Mouse (Mus musculus) heart, postnatal 0 days (tissue): ENCODE results near the gene S100b. TPM values are rescaled to one million over a fixed set of nuclear protein-coding genes. Genes with fewer than 3 reads are reported as not detected.

ENCODE experiments used
- ATAC-seq: fragments of 200-750 bp; cut with Nextera tagmentation; 2 replicates; pipeline ENCODE4 v1.8.0; 2017; ENCODE audit warnings: low read depth, moderate number of reproducible peaks, moderate library complexity; ENCODE audit not compliant: insufficient read depth
- DNase-seq: peaks from one replicate; pipeline ENCODE4 v3.0.0-alpha.2; 2016; ENCODE audit warnings: low spot score
- H3K27ac ChIP-seq: fragments of 300-500 bp; sonication (generic); 2 replicates; pipeline ENCODE4 v1.5.1; 2014; ENCODE audit warnings: low read depth, mild to moderate bottlenecking
- H3K27me3 ChIP-seq: fragments of 300-500 bp; sonication (generic); 2 replicates; pipeline ENCODE4 v1.6.1; 2014; ENCODE audit warnings: low read length, mixed read lengths; ENCODE audit not compliant: control insufficient read depth, insufficient read depth
- H3K36me3 ChIP-seq: fragments of 300-500 bp; sonication (generic); replicated peaks from 2 replicates; pipeline ENCODE4 v1.6.1; 2014; ENCODE audit warnings: low read length, mixed read lengths; ENCODE audit not compliant: control insufficient read depth, insufficient read depth
- H3K4me1 ChIP-seq: fragments of 300-500 bp; sonication (generic); 2 replicates; pipeline ENCODE4 v1.6.1; 2014; ENCODE audit warnings: antibody characterized with exemption; ENCODE audit not compliant: control insufficient read depth, insufficient read depth
- H3K4me2 ChIP-seq: fragments of 300-500 bp; sonication (generic); 2 replicates; pipeline ENCODE4 v1.6.1; 2014; ENCODE audit warnings: low read depth, mild to moderate bottlenecking, low read length, moderate library complexity
- H3K4me3 ChIP-seq: fragments of 300-500 bp; sonication (generic); 2 replicates; pipeline ENCODE4 v1.5.1; 2014; ENCODE audit warnings: low read depth, low read length
- H3K9ac ChIP-seq: fragments of 300-500 bp; sonication (generic); replicated peaks from 2 replicates; pipeline ENCODE4 v1.6.1; 2014; ENCODE audit warnings: low read depth, low read length, mixed read lengths
- H3K9me3 ChIP-seq: fragments of 300-500 bp; sonication (generic); replicated peaks from 2 replicates; pipeline ENCODE4 v1.6.1; 2016; ENCODE audit warnings: low read length; ENCODE audit not compliant: control insufficient read depth
- CTCF ChIP-seq: IDR thresholded peaks from 2 replicates; pipeline ENCODE4 v1.5.1; 2016; ENCODE audit warnings: antibody characterized with exemption, control low read depth, low read depth
- EP300 ChIP-seq: IDR thresholded peaks from 2 replicates; pipeline ENCODE4 v1.6.1; 2016; ENCODE audit warnings: antibody characterized with exemption, low read depth
- WGBS: fragments of 180-500 bp; shearing (Covaris S2); extraction: QIAGEN DNeasy Blood & Tissue Kit; methylation state at CpG from one replicate; pipeline ENCODE4 v1.1.7; 2014; 5-methylcytosine and 5-hydroxymethylcytosine counted together
- polyA plus RNA-seq: library from polyadenylated mRNA; unstranded; fragments of >200 nt; fragmentation: Nextera tagmentation; extraction: Ambion mirVana; gene quantifications from 2 replicates; pipeline ENCODE4 v1.2.1, GENCODE M21; 2015
- total RNA-seq: library from RNA; depleted of rRNA; stranded (reverse); fragments of >200 nt; gene quantifications from 2 replicates; pipeline ENCODE4 v1.2.3, GENCODE M21; 2014; ENCODE audit warnings: low replicate concordance

The S100b gene
- total and polyA plus RNA-seq, 2 experiments from 2014 or later = 0.70 TPM; not detected in 1

- Histone ChIP-seq H3K9me3 (no peaks in the 10 kb centered on the region), H3K27me3 (no peaks in the 10 kb centered on the region), H3K4me3 (no peak overlapping the region), H3K4me1 (peaks cover 13% of the 10 kb centered on the region; the same call in 1 of the 2 replicates), H3K9ac (no peak overlapping the region), H3K27ac (no peak overlapping the region), H3K36me3 (no peaks in the 10 kb centered on the region), H3K4me2 (no peak overlapping the region)
- no peak for DNase-seq
- no peak for TF ChIP-seq CTCF
- no peak for TF ChIP-seq EP300
- 94% methylated on average over 1 of the region's 1 CpGs for WGBS
- no peak for ATAC-seq
These were observed 574 bp upstream of the S100b start for GRCm38 (mm10) chr10:76253079-76253478.

- WGBS = 33% methylated on average over 6 of the region's 6 CpGs
- Histone ChIP-seq H3K9ac (no peak overlapping the region), H3K4me3 (no peak overlapping the region), H3K9me3 (no peaks in the 10 kb centered on the region), H3K4me2 (no peak overlapping the region), H3K27ac (0 out of 2 replicates have a peak overlapping the region, but pooled peaks have one; percentile 26), H3K4me1 (peaks cover 20% of the 10 kb centered on the region), H3K36me3 (no peaks in the 10 kb centered on the region), H3K27me3 (no peaks in the 10 kb centered on the region)
- DNase-seq = no peak
- no peak for ATAC-seq
- TF ChIP-seq CTCF (no peak), EP300 (no peak)
These were observed 2.0 kb downstream of the S100b start for GRCm38 (mm10) chr10:76255617-76256016.

- H3K4me2 ChIP-seq = no peak overlapping the region
- TF ChIP-seq EP300 (no peak), CTCF (no peak)
- H3K9ac ChIP-seq = no peak overlapping the region
- 72% methylated on average over 7 of the region's 7 CpGs for WGBS
- H3K9me3 ChIP-seq = no peaks in the 10 kb centered on the region
- H3K4me3 ChIP-seq = no peak overlapping the region
- DNase-seq = no peak
- H3K27ac ChIP-seq = peak overlapping the region; percentile 96
- no peaks in the 10 kb centered on the region for H3K36me3 ChIP-seq
- no peak for ATAC-seq
- no peaks in the 10 kb centered on the region for H3K27me3 ChIP-seq
- peaks cover 20% of the 10 kb centered on the region for H3K4me1 ChIP-seq
These were observed 3.6 kb downstream of the S100b start for GRCm38 (mm10) chr10:76257231-76257630.

- DNase-seq = peak; percentile 92
- TF ChIP-seq CTCF (no peak), EP300 (no peak)
- peak; percentile 93 for ATAC-seq
- Histone ChIP-seq H3K27me3 (no peaks in the 10 kb centered on the region), H3K9ac (0 out of 2 replicates have a peak overlapping the region, but pooled peaks have one; percentile 10), H3K4me2 (peak overlapping the region; percentile 43), H3K4me3 (no peak overlapping the region), H3K27ac (peak overlapping the region; percentile 96), H3K36me3 (no peaks in the 10 kb centered on the region), H3K4me1 (peaks cover 20% of the 10 kb centered on the region), H3K9me3 (no peaks in the 10 kb centered on the region)
- 21% methylated on average over 12 of the region's 12 CpGs for WGBS
These were observed 4.2 kb downstream of the S100b start for GRCm38 (mm10) chr10:76257719-76258390.

GRCm38 (mm10) chr10:76259566-76260232 is 6.0 kb downstream of the S100b start:
- Histone ChIP-seq H3K36me3 (peaks cover 5% of the 10 kb centered on the region), H3K9ac (no peak overlapping the region), H3K4me1 (peaks cover 20% of the 10 kb centered on the region), H3K4me2 (no peak overlapping the region), H3K27me3 (no peaks in the 10 kb centered on the region), H3K4me3 (no peak overlapping the region), H3K9me3 (no peaks in the 10 kb centered on the region), H3K27ac (peak overlapping the region; percentile 25; the same call in 1 of the 2 replicates)
- 66% methylated on average over 18 of the region's 18 CpGs for WGBS
- no peak for DNase-seq
- no peak for TF ChIP-seq EP300
- no peak for TF ChIP-seq CTCF
- no peak for ATAC-seq
